Comparison of ENCODE assay signal across 31 mouse cellular contexts in the genomic region with DNA sequence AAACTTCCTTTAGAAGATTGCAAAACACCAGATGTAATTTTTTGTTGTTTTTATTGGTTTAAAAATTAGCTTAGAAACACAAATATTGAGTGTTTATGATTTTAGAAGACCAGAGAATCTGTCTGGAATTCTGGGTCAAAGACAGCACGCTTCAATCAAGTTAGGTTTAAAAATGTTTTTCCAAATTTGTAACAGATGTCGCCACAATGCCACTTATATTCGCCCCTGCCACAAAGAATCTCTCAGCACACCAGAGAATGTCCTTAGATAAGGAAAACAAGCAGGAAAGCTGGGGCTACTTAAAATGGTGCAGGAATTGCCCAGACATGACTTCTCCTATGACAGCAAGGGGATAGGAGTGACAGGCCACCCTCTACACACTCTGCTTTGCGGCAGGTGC.
DNase-seq lines count a peak whose midpoint lies in the region; ATAC-seq and TF ChIP-seq lines count a peak whose summit lies in the region.
"Had no signal": no experiment of that assay in that cellular context is flagged by ENCODE, and none has a peak within 500 bp of the region (broad histone marks: within the 10 kb centered on the region; RNA-seq: fewer than 3 reads in every experiment).

No protein-coding gene starts in this region.

- H3K36me3 ChIP-seq in forebrain, embryonic 10.5 days (replicated peaks), result no peaks in the 10 kb centered on the region
- H3K36me3 ChIP-seq in forebrain, embryonic 14.5 days (ENCODE audit: control insufficient read depth, insufficient read depth, low read length), result no peaks in the 10 kb centered on the region
- no peaks in the 10 kb centered on the region for H3K36me3 ChIP-seq in embryonic facial prominence, embryonic 12.5 days
- no peaks in the 10 kb centered on the region for H3K36me3 ChIP-seq in liver, embryonic 11.5 days (ENCODE audit: control insufficient read depth, insufficient read depth, low read length)
- H3K36me3 ChIP-seq: G1E; heart, embryonic 15.5 days; hindbrain, embryonic 10.5 days; hindbrain, embryonic 13.5 days; intestine, embryonic 15.5 days had no signal

- 69% methylated on average over 4 of the region's 4 CpGs for WGBS in forebrain, embryonic 10.5 days
- 87% methylated on average over 4 of the region's 4 CpGs for WGBS in forebrain, embryonic 14.5 days
- 36% methylated on average over 4 of the region's 4 CpGs for WGBS in embryonic facial prominence, embryonic 12.5 days
- WGBS in liver, embryonic 11.5 days, result 75% methylated on average over 4 of the region's 4 CpGs

- TF ChIP-seq CTCF in embryonic fibroblast, embryonic 13.5 days (IDR thresholded peaks at IDR 0.05; ENCODE audit: borderline replicate concordance, insufficient read depth, low read length), result no peak

- peaks cover 26% of the 10 kb centered on the region for H3K4me1 ChIP-seq in forebrain, embryonic 10.5 days
- no peaks in the 10 kb centered on the region for H3K4me1 ChIP-seq in forebrain, embryonic 14.5 days (ENCODE audit: control insufficient read depth, insufficient read depth, low read length)
- H3K4me1 ChIP-seq in embryonic facial prominence, embryonic 12.5 days, result peaks cover 33% of the 10 kb centered on the region
- H3K4me1 ChIP-seq in embryonic fibroblast, embryonic 13.5 days (ENCODE audit: control insufficient read depth, insufficient read depth, low read length), result peaks cover 12% of the 10 kb centered on the region
- H3K4me1 ChIP-seq in liver, embryonic 11.5 days (replicated peaks; ENCODE audit: control insufficient read depth, insufficient read depth, low read length), result peaks cover 6% of the 10 kb centered on the region
- H3K4me1 ChIP-seq: forebrain, embryonic 13.5 days; intestine, embryonic 15.5 days had no signal

- H3K9me3 ChIP-seq in forebrain, embryonic 10.5 days, result no peaks in the 10 kb centered on the region
- H3K9me3 ChIP-seq in forebrain, embryonic 14.5 days (replicated peaks; ENCODE audit: control insufficient read depth, low read length), result no peaks in the 10 kb centered on the region
- no peaks in the 10 kb centered on the region for H3K9me3 ChIP-seq in embryonic facial prominence, embryonic 12.5 days
- H3K9me3 ChIP-seq in liver, embryonic 11.5 days (ENCODE audit: control insufficient read depth, low read length), result no peaks in the 10 kb centered on the region
- H3K9me3 ChIP-seq: forebrain, embryonic 13.5 days; G1E; heart, embryonic 15.5 days; hindbrain, embryonic 10.5 days; hindbrain, embryonic 13.5 days; intestine, embryonic 15.5 days had no signal

- H3K27ac ChIP-seq in forebrain, embryonic 10.5 days, result 0 out of 2 replicates have a peak overlapping the region, but pooled peaks have one; percentile 15
- no peak overlapping the region for H3K27ac ChIP-seq in forebrain, embryonic 14.5 days (ENCODE audit: low read depth, low read length)
- H3K27ac ChIP-seq in embryonic facial prominence, embryonic 12.5 days, result 0 out of 2 replicates have a peak overlapping the region, but pooled peaks have one; percentile 6
- peak overlapping the region; percentile 97 for H3K27ac ChIP-seq in embryonic fibroblast, embryonic 13.5 days (ENCODE audit: insufficient read depth, low read length)
- H3K27ac ChIP-seq in liver, embryonic 11.5 days (ENCODE audit: low read depth, low read length), result no peak overlapping the region
- H3K27ac ChIP-seq: forebrain, embryonic 13.5 days; heart, adult 2 months; hindbrain, embryonic 10.5 days; hindbrain, embryonic 13.5 days; intestine, embryonic 15.5 days had no signal

- no peak overlapping the region for H3K4me2 ChIP-seq in forebrain, embryonic 14.5 days (ENCODE audit: low read length)
- 0 out of 2 replicates have a peak overlapping the region, but pooled peaks have one; percentile 9 for H3K4me2 ChIP-seq in embryonic facial prominence, embryonic 12.5 days (replicated peaks)
- H3K4me2 ChIP-seq in liver, embryonic 11.5 days, result no peak overlapping the region
- H3K4me2 ChIP-seq: forebrain, embryonic 13.5 days; heart, embryonic 11.5 days; heart, embryonic 15.5 days; hindbrain, embryonic 13.5 days; intestine, embryonic 15.5 days had no signal

- H3K9ac ChIP-seq in forebrain, embryonic 14.5 days (ENCODE audit: low read length), result no peak overlapping the region
- no peak overlapping the region for H3K9ac ChIP-seq in embryonic facial prominence, embryonic 12.5 days
- no peak overlapping the region for H3K9ac ChIP-seq in liver, embryonic 11.5 days (ENCODE audit: low read depth, low read length)
- H3K9ac ChIP-seq: forebrain, embryonic 13.5 days; forebrain, postnatal 0 days; heart, embryonic 15.5 days; hindbrain, embryonic 13.5 days; intestine, embryonic 15.5 days had no signal

- H3K27me3 ChIP-seq in forebrain, embryonic 10.5 days (ENCODE audit: poor library complexity, severe bottlenecking), result no peaks in the 10 kb centered on the region
- no peaks in the 10 kb centered on the region for H3K27me3 ChIP-seq in forebrain, embryonic 14.5 days (replicated peaks; ENCODE audit: control insufficient read depth, insufficient read depth, low read length)
- H3K27me3 ChIP-seq in embryonic facial prominence, embryonic 12.5 days, result no peaks in the 10 kb centered on the region; the same call in 1 of the 2 replicates
- H3K27me3 ChIP-seq in liver, embryonic 11.5 days (replicated peaks; ENCODE audit: control insufficient read depth, insufficient read depth, low read length), result no peaks in the 10 kb centered on the region
- H3K27me3 ChIP-seq: CH12.LX; forebrain, embryonic 13.5 days; heart, embryonic 15.5 days; hindbrain, embryonic 13.5 days; intestine, embryonic 15.5 days; Patski had no signal

- DNase-seq in forebrain, embryonic 10.5 days (ENCODE audit: extremely low spot score, low spot score), result no peak
- no peak for DNase-seq in forebrain, embryonic 14.5 days (ENCODE audit: low spot score)
- peak; percentile 64 for DNase-seq in 3T3-L1 (ENCODE audit: low read depth, low spot score)
- no peak for DNase-seq in thymus, postnatal 25 days
- no peak for DNase-seq in liver, embryonic 11.5 days (ENCODE audit: low spot score)
- no peak for DNase-seq in left cerebral cortex, adult 9 months (ENCODE audit: low spot score in 2 of 2)
- DNase-seq: adrenal gland, postnatal 10 days; adrenal gland, postnatal 36 days; B cell, adult 2 months; cerebellum, adult 18-20 months; cerebellum, adult 9-10 months; cerebellum, postnatal 14 days; forebrain, postnatal 0 days; gastrocnemius, postnatal 10 days; gastrocnemius, postnatal 36 days; heart, adult 2 months; heart, postnatal 10 days; heart, postnatal 36 days; kidney, adult 11 months had no signal

- H3K4me3 ChIP-seq in forebrain, embryonic 10.5 days, result no peak overlapping the region
- H3K4me3 ChIP-seq in forebrain, embryonic 14.5 days (ENCODE audit: low read depth, low read length), result no peak overlapping the region
- H3K4me3 ChIP-seq in embryonic facial prominence, embryonic 12.5 days, result no peak overlapping the region
- no peak overlapping the region for H3K4me3 ChIP-seq in embryonic fibroblast, embryonic 13.5 days (ENCODE audit: insufficient read depth, low read length)
- H3K4me3 ChIP-seq in liver, embryonic 11.5 days (ENCODE audit: low read depth, low read length), result no peak overlapping the region
- H3K4me3 ChIP-seq: forebrain, embryonic 13.5 days; heart, adult 2 months; heart, embryonic 15.5 days; hindbrain, embryonic 10.5 days; hindbrain, embryonic 13.5 days; intestine, embryonic 15.5 days had no signal

- no peak for TF ChIP-seq POLR2A in embryonic fibroblast, embryonic 13.5 days (IDR thresholded peaks at IDR 0.05; ENCODE audit: low read depth, low read length)

- ATAC-seq in forebrain, embryonic 14.5 days, result no peak
- no peak for ATAC-seq in embryonic facial prominence, embryonic 12.5 days (ENCODE audit: insufficient number of reproducible peaks, insufficient read depth, low FRiP score, low TSS enrichment)
- ATAC-seq in liver, embryonic 11.5 days (replicated peaks; ENCODE audit: low FRiP score), result no peak
- ATAC-seq: forebrain, embryonic 13.5 days; forebrain, postnatal 0 days; hindbrain, embryonic 16.5 days; intestine, embryonic 15.5 days; Patski had no signal

Comparison
In these comparisons a context has a peak if more than half of its experiments do, and no peak if none do; other contexts are left out.
1. H3K27ac ChIP-seq: peak in forebrain, embryonic 10.5 days (single experiment), embryonic facial prominence, embryonic 12.5 days (single experiment) and embryonic fibroblast, embryonic 13.5 days (single experiment); none in forebrain, embryonic 14.5 days (single experiment) and liver, embryonic 11.5 days (single experiment).